Mouse (Mus musculus) liver, postnatal 0 days (tissue): Measurements from ENCODE around the gene H2afy2. TPM values are rescaled to one million over a fixed set of nuclear protein-coding genes. Genes with fewer than 3 reads are reported as not detected.
A peak's percentile ranks its signal among the peaks of the same experiment; 100 is the strongest.

Experiments
- ATAC-seq: fragments of 200-750 bp; cut with Nextera tagmentation; 2 replicates; pipeline ENCODE4 v1.8.0; 2017; ENCODE audit warnings: mild to moderate bottlenecking, moderate library complexity
- DNase-seq: peaks from one replicate; pipeline ENCODE4 v3.0.0-alpha.2; 2016
- H3K27ac ChIP-seq: fragments of 300-500 bp; sonication (generic); 2 replicates; pipeline ENCODE4 v1.5.1; 2014; ENCODE audit warnings: antibody characterized with exemption, moderate library complexity, mild to moderate bottlenecking, low read depth
- H3K27me3 ChIP-seq: fragments of 300-500 bp; sonication (generic); 2 replicates; pipeline ENCODE4 v1.6.1; 2014; ENCODE audit warnings: low read length, control low read depth, mixed read lengths; ENCODE audit not compliant: insufficient read depth
- H3K36me3 ChIP-seq: fragments of 300-500 bp; sonication (generic); replicated peaks from 2 replicates; pipeline ENCODE4 v1.6.1; 2014; ENCODE audit warnings: mild to moderate bottlenecking, control low read depth, low read length, moderate library complexity, mixed read lengths; ENCODE audit not compliant: insufficient read depth
- H3K4me1 ChIP-seq: fragments of 300-500 bp; sonication (generic); 2 replicates; pipeline ENCODE4 v1.6.1; 2014; ENCODE audit warnings: antibody characterized with exemption, mild to moderate bottlenecking, control low read depth; ENCODE audit not compliant: insufficient read depth
- H3K4me2 ChIP-seq: fragments of 300-500 bp; sonication (generic); 2 replicates; pipeline ENCODE4 v1.6.1; 2014; ENCODE audit warnings: low read depth, mild to moderate bottlenecking, low read length, moderate library complexity, mixed read lengths
- H3K4me3 ChIP-seq: fragments of 300-500 bp; sonication (generic); 2 replicates; pipeline ENCODE4 v1.5.1; 2014; ENCODE audit warnings: low read depth, low read length
- H3K9ac ChIP-seq: fragments of 300-500 bp; sonication (generic); replicated peaks from 2 replicates; pipeline ENCODE4 v1.6.1; 2014; ENCODE audit warnings: mild to moderate bottlenecking, moderate library complexity
- H3K9me3 ChIP-seq: fragments of 300-500 bp; sonication (generic); 2 replicates; pipeline ENCODE4 v1.6.1; 2016; ENCODE audit warnings: mild to moderate bottlenecking, control low read depth, low read length, mixed read lengths
- CTCF ChIP-seq: sonication (generic); IDR thresholded peaks from 2 replicates; pipeline ENCODE4 v1.5.1; 2016; ENCODE audit warnings: antibody characterized with exemption, low read depth
- EP300 ChIP-seq: IDR thresholded peaks from 2 replicates; pipeline ENCODE4 v1.6.1; 2016; ENCODE audit warnings: antibody characterized with exemption, low read depth, mild to moderate bottlenecking
- WGBS: fragments of 180-500 bp; shearing (Covaris S2); extraction: QIAGEN DNeasy Blood & Tissue Kit; methylation state at CpG from one replicate; pipeline ENCODE4 v1.1.7; 2014; ENCODE audit not compliant: insufficient replicate concordance; 5-methylcytosine and 5-hydroxymethylcytosine counted together
- polyA plus RNA-seq: library from polyadenylated mRNA; unstranded; fragments of >200 nt; fragmentation: Nextera tagmentation; extraction: Ambion mirVana; gene quantifications from 2 replicates; pipeline ENCODE4 v1.2.1, GENCODE M21; 2015

The H2afy2 gene
- polyA plus RNA-seq, 1 experiment from 2014 or later, result 1.9 TPM

DNA sequence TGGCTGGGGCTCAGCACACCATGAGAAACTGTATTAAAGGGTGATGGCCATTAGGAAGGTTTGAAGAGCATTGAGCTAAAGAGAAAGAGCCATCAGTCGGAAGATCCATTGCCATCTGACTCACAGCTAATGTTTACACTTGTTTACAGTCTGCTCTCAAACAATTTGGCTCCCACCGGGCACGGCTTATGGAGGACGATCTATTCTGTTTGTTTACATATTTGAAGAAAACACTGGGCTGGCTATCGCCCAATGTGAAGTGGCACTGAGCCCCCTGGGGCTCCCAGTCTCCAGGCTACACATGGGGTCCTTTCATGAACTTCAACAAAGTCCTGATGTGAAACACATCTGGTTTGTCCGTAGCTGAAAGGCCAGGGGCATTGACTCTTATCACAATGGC lies 17.1 kb downstream of the H2afy2 start:
- ATAC-seq, result no peak
- DNase-seq, result no peak
- TF ChIP-seq EP300 (no peak), CTCF (no peak)
- H3K9ac ChIP-seq, result no peak overlapping the region
- WGBS, result 47% methylated on average over 6 of the region's 6 CpGs
- no peak overlapping the region for H3K27ac ChIP-seq
- H3K36me3 ChIP-seq, result no peaks in the 10 kb centered on the region
- no peak overlapping the region for H3K4me2 ChIP-seq
- H3K9me3 ChIP-seq, result no peaks in the 10 kb centered on the region
- no peaks in the 10 kb centered on the region for H3K4me1 ChIP-seq
- no peak overlapping the region for H3K4me3 ChIP-seq
- H3K27me3 ChIP-seq, result no peaks in the 10 kb centered on the region

DNA sequence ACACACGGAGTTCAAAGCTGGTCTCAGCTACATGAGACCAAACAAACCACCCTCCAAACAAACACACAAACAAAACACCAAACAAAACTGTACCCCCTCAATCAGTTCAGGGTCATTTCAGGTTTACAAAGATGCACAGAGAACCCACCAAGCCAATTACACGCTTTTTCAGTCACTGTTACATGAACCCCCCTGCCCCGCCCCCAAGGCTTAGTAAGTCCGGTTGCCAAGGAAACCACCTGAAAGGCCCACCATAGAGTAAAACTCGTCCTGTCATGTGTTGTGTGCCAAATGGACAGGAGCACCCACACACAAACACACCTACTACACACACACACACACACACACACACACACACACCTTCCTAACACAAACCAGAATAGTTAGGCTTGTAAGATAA lies 18.4 kb downstream of the H2afy2 start:
- H3K27ac ChIP-seq, result no peak overlapping the region
- H3K4me3 ChIP-seq, result no peak overlapping the region
- H3K4me2 ChIP-seq, result no peak overlapping the region
- no peaks in the 10 kb centered on the region for H3K9me3 ChIP-seq
- H3K27me3 ChIP-seq, result no peaks in the 10 kb centered on the region
- 74% methylated on average over 5 of the region's 5 CpGs for WGBS
- no peak overlapping the region for H3K9ac ChIP-seq
- H3K4me1 ChIP-seq, result no peaks in the 10 kb centered on the region
- DNase-seq, result no peak
- TF ChIP-seq EP300 (no peak), CTCF (no peak)
- no peak for ATAC-seq
- H3K36me3 ChIP-seq, result no peaks in the 10 kb centered on the region

GRCm38 (mm10) chr10:61764689-61765088 lies 19.3 kb downstream of the H2afy2 start:
- Histone ChIP-seq H3K4me2 (no peak overlapping the region), H3K9ac (no peak overlapping the region), H3K27me3 (no peaks in the 10 kb centered on the region), H3K27ac (no peak overlapping the region), H3K4me3 (no peak overlapping the region), H3K9me3 (no peaks in the 10 kb centered on the region), H3K36me3 (no peaks in the 10 kb centered on the region), H3K4me1 (no peaks in the 10 kb centered on the region)
- WGBS, result 63% methylated on average over 8 of the region's 8 CpGs
- DNase-seq (no peak), ATAC-seq (no peak)
- TF ChIP-seq CTCF (peak; percentile 29), EP300 (no peak)

- no peaks in the 10 kb centered on the region for H3K4me1 ChIP-seq
- H3K36me3 ChIP-seq, result no peaks in the 10 kb centered on the region
- H3K4me3 ChIP-seq, result no peak overlapping the region
- WGBS, result 54% methylated on average over 6 of the region's 6 CpGs
- H3K27ac ChIP-seq, result no peak overlapping the region
- H3K9me3 ChIP-seq, result no peaks in the 10 kb centered on the region
- DNase-seq (no peak), ATAC-seq (no peak)
- TF ChIP-seq EP300, result no peak
- TF ChIP-seq CTCF, result no peak
- no peak overlapping the region for H3K9ac ChIP-seq
- H3K27me3 ChIP-seq, result no peaks in the 10 kb centered on the region
- no peak overlapping the region for H3K4me2 ChIP-seq
These were observed 24.1 kb downstream of the H2afy2 start for GRCm38 (mm10) chr10:61759869-61760268.

DNA sequence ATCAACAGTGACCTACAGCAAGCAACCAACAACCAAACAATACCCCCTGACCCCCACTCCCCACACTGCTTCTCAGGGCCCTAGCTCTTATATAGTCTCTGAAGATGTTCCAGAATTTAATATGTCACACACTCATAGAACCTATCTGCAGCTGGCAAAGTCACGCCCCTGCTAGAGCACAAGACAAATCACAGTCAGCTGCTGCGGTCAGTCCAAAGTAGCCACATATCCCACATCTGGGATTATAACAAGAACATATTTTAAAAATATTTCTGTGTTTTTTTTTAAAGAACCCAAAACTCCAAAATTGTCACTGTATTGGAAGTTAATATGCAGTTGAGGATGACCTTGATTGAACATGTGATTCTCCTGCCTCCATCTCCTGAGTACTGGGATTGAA lies 25.0 kb downstream of the H2afy2 start:
- no peak overlapping the region for H3K4me2 ChIP-seq
- H3K27ac ChIP-seq, result no peak overlapping the region
- TF ChIP-seq EP300 (no peak), CTCF (no peak)
- DNase-seq, result no peak
- H3K36me3 ChIP-seq, result no peaks in the 10 kb centered on the region
- 76% methylated on average over 2 of the region's 2 CpGs for WGBS
- no peak overlapping the region for H3K9ac ChIP-seq
- H3K9me3 ChIP-seq, result no peaks in the 10 kb centered on the region
- H3K4me3 ChIP-seq, result no peak overlapping the region
- ATAC-seq, result no peak
- H3K27me3 ChIP-seq, result no peaks in the 10 kb centered on the region
- no peaks in the 10 kb centered on the region for H3K4me1 ChIP-seq

- Histone ChIP-seq H3K27ac (no peak overlapping the region), H3K4me3 (no peak overlapping the region), H3K9ac (no peak overlapping the region), H3K36me3 (no peaks in the 10 kb centered on the region), H3K4me1 (no peaks in the 10 kb centered on the region), H3K27me3 (no peaks in the 10 kb centered on the region), H3K9me3 (no peaks in the 10 kb centered on the region), H3K4me2 (no peak overlapping the region)
- no peak for DNase-seq
- 89% methylated on average over 14 of the region's 14 CpGs for WGBS
- TF ChIP-seq EP300 (no peak), CTCF (no peak)
- ATAC-seq, result no peak
These were observed 26.9 kb downstream of the H2afy2 start for GRCm38 (mm10) chr10:61757022-61757421.

DNA sequence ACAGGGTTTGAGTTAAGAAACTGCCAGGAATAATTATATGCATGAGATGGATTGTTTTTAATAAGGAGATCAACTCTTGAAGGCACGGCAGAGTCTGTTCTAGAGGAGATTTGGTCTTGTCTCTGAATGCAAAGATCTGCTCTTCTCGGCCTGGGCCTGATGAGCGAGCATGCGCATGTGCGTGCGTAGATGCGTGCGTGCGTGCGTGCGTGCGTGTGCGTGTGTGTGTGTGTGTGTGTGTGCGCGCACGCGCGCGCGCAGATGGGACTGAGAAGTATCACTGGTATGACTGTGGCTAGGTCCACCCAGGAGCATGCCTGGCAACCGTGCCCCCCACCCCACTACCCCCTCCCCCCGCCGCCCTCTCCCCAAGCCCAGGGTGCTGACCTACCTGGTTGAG lies 30.9 kb downstream of the H2afy2 start:
- 87% methylated on average over 23 of the region's 23 CpGs for WGBS
- no peak overlapping the region for H3K4me2 ChIP-seq
- ATAC-seq (no peak), DNase-seq (no peak)
- no peak overlapping the region for H3K4me3 ChIP-seq
- H3K36me3 ChIP-seq, result no peaks in the 10 kb centered on the region; the same call in 1 of the 2 replicates
- H3K27ac ChIP-seq, result no peak overlapping the region
- H3K9me3 ChIP-seq, result no peaks in the 10 kb centered on the region
- TF ChIP-seq CTCF, result no peak
- TF ChIP-seq EP300, result no peak
- H3K9ac ChIP-seq, result no peak overlapping the region
- H3K27me3 ChIP-seq, result no peaks in the 10 kb centered on the region
- peaks cover 6% of the 10 kb centered on the region for H3K4me1 ChIP-seq
